Mouse (Mus musculus): ENCODE data around the gene Nkx6-1. TPM values are rescaled to one million over a fixed set of nuclear protein-coding genes. Genes with fewer than 3 reads are reported as not detected.

Gene Nkx6-1
- total RNA-seq, 2 experiments from 2014 or later = not detected

DNA sequence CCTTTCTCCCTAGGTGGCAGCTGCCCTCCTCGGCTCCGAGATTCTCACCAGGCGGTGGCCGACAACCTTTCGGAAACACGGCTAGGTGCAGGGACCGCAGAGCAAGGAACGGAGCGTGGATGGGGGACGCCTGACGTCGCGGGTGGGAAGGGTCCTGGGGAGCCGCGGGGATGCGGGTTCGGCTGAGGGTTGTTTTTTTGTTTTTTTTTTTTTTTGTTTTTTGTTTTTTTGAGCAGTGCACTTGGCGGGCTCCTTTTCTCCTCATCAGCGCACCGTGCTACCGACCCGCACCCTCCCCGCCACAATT lies 5.9 kb downstream of the Nkx6-1 start:
- no peak for DNase-seq

DNA sequence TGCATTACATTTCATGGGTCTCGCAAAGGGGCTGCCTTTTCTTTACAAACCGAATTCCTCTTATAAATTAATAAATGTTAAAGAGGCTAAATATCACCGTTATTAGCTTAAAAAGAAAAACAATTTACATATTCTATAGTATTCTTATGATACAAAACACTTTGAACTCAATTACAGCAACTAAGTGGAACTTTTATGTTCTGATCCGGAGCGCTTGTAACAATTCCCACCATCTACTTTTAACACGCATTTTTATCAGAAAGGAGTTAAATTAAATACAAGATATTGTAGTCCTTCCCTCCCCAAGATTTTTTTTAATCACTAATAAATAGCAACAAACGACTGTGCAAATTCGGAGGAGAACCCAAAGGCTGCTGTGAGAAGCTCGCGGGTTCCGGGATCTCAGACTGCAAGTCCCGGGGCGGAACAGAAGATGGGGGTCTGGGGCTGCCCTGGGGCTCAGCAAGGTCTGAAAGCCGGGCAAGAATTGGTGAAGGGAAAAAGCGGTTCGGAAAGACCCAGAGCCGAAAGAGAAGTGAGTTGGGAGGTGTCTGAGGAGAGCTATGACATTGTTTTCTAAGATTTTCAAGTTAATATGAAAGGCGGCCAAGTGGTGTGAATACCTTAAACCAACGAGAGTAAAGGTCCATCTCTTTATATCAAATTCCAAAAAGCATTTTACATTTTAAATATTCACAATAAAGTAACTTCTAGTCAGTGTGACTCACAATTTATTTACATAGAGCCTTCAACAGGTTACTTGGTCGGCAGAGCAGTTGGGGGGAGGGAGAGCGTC lies 6.4 kb downstream of the Nkx6-1 start:
- no peak for DNase-seq

DNA sequence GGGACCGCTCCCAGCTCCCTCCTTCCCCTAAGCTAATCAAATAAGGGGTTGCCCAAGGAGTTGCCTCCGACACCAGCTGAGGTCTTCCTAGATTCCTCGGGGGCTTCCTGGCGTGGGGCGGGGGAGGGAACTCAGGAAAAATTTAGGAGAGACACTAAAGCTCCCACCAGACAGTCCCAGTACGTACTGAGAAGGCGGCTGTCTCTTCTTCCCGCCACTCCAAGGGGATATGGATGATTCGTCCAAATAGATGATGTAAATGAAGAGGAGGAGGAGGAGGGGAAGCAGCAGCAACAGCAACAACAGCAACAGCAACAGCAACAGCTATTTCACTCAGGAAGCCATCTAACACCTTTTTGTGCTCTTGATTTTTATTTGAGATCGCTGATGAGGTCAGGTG lies 7.1 kb downstream of the Nkx6-1 start:
- DNase-seq = no peak

DNA sequence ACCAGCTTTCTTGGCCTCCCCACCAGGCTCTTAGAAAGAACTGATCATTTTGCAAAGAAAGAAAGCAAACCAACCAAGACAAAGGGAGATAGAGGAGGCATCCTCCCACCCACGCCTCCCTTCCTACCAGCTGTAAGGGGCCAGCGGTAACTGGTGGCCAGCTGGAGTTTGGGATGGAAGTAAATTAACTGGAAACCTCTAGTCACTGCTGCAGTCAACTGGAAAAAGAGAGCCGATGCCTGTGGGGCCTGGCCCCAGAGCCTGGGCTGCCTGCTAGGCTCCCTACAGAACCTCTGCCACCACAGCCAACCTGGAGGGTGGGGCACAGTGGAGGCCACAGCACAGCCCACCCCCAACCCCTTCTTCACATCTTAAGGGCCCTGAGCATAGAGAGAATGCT lies 8.7 kb downstream of the Nkx6-1 start:
- no peak for DNase-seq

DNA sequence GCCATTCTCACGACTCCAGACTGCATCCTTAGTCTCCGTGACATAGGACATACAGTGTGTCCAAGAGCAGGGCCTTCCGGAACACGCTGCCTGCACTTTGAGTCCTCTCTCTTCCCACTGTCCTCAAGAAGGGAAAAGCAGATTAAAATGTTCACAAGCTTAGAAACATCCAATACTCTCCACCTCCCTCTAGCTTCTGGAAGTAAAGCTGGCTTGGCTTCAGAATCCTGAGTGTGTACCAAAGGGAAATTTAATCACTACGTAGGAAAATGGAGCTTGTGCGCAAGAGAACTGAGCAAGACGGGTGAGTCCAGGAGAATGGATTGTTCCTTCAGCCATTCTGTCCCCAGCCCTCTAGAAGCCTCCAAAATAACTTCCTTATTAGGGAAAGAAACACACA lies 9.4 kb downstream of the Nkx6-1 start:
- no peak for DNase-seq

DNA sequence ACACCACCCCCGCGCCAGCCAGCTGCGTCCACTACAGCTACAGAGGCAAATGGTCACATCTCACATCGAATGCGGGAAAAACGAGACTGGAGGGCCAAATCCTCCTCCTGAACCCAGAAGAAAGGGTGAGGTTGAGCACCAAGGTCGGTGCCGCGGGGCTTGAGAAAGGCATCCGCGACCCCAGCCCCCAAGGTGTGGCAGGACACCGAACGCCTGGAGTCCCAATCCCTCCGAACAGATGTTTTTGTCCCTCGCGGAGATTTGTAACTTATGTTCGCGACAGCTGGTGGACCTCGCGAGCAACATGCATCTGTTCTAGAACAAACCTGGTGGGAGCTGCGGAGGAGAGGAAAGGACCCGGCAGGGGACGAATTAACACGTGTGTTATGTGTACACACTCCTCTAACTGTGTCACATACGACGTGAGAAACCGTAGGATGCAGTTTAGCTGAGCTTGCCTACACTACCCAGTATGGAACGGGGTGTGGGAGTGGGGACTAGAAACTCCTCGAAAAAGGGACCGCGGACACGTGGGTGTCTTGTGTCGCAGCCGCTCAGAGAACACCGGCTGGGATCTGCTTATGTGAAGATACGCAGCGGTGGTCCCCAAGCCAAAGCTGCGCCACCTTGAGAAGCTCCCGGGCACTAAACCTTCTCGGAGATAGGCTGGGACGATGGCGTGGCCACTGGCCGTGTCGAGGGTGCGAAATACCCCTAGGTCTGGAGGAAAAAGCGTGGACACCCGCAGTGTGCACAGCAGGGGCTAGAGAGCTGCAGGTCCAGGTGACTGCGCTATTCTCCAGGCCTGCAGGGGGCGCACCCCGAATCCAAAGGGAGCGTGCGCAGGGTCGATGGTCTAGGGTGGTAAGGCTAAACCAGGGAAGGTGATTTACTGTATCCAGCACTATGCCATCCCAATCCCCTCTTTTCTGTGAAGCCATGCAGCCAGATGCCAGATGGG lies 16.8 kb downstream of the Nkx6-1 start:
- no peak for DNase-seq

DNA sequence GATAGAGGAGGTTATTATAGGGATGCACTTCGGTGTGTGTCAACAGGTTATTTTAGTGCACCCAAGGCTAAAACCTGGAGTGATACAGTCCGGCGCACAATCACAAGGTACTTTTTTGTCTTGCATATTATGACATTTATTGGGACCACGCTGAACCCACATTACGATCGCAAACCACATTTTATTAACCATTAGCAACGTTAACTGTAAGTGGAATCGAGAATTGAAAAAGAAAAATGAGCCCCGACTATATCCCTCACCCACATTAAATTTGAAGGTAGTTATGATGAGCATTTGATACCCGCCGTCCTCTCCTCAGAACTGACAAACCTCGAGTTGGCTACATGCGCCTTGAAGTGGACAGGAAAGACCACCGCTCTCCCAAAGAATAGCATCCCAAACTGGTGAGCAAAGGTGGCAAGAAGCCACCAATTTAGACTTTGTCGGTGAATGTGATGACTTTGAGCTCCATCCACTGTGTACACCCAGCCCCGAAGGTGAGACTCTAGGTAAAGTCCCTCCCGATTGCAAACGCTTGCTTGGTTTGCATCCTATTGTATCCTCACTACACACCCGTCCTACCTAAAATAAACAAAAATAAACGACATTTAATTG lies 17.7 kb downstream of the Nkx6-1 start:
- no peak for DNase-seq

DNA sequence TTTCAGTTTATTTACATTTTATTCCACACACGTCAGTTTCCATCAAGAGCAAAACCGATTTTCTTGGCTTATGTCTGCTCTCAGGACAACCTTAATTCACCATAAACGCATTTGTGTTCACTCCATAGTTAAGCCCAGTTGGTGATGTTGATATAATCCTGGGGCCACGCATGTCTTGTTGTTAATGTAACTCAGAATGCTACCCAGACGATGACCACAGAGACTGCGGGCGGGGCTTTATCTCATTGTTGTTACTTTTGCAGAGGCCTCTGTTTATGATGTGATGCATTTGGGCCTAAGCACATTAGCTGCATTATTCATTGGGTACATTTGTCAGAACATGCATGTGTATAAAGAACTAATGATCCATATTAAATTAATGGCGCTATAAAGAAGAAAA lies 19.7 kb downstream of the Nkx6-1 start:
- DNase-seq = no peak

DNA sequence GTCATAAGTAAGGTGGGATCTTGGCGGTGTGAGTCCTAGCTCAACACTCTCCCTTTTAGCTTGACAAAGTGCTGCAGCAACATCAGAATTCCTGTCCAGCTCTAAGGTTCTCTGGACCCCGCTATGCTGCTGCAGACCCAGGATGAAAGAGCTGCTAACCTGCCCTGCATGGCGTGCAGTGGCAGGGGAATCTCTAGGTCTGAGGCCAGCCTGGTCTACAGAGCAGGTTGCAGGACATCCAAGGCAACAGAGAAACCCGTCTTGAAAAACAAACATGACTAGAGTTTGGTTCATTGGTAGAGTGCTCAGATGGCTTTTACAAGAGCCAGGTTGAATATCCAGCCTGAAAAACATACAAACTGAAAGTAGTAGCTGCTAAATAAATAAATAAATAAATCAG lies 26.7 kb downstream of the Nkx6-1 start:
- DNase-seq = no peak

Other genes with a start within 250 kb of the Nkx6-1 start
- 1 to 10 TPM; 6.5 to 7.7 TPM for gene Cds1, start 100.1 kb upstream of the Nkx6-1 start, total RNA-seq (2021)

Measured in adrenal gland, postnatal 36 days (tissue).